Mouse (Mus musculus) liver, embryonic 16.5 days (tissue): Measurements from ENCODE around the gene Smc3. TPM values are rescaled to one million over a fixed set of nuclear protein-coding genes. Genes with fewer than 3 reads are reported as not detected.

Source experiments
- polyA plus RNA-seq: library from polyadenylated mRNA; unstranded; fragments of >200 nt; fragmentation: Nextera tagmentation; extraction: Ambion mirVana; gene quantifications from 2 replicates; pipeline ENCODE4 v1.2.1, GENCODE M21; 2015

The Smc3 gene
- polyA plus RNA-seq, 1 experiment from 2014 or later: 27.4 TPM

Other genes starting within 250 kb of the Smc3 start
- not detected in 2 replicates for gene Gm10197, start 228.6 kb upstream of the Smc3 start, polyA plus RNA-seq
- gene Smndc1, start 209.8 kb upstream of the Smc3 start, polyA plus RNA-seq: 14.5 and 14.9 TPM in 2 replicates
- gene Dusp5, start 71.3 kb upstream of the Smc3 start, polyA plus RNA-seq: 1.9 and 2.3 TPM in 2 replicates
- gene Nutf2-ps1, start 11.3 kb upstream of the Smc3 start, polyA plus RNA-seq: 130 and 147 TPM in 2 replicates
- gene Rbm20, start 76.9 kb downstream of the Smc3 start, polyA plus RNA-seq: 0.13 and 0.25 TPM in 2 replicates